ENCODE assay signal across 14 mouse cellular contexts in genomic region chr5:115630291-115630690, GRCm38 (mm10). TPM values are rescaled to one million over a fixed set of nuclear protein-coding genes. Genes with fewer than 3 reads are reported as not detected.
DNase-seq lines count a peak whose midpoint lies in the region; ATAC-seq and TF ChIP-seq lines count a peak whose summit lies in the region.
"Had no signal": no experiment of that assay in that cellular context is flagged by ENCODE, and none has a peak within 500 bp of the region (broad histone marks: within the 10 kb centered on the region; RNA-seq: fewer than 3 reads in every experiment).

No protein-coding gene starts in this region.

- no peak overlapping the region for H3K9ac ChIP-seq in hindbrain, embryonic 12.5 days
- H3K9ac ChIP-seq in hindbrain, postnatal 0 days (replicated peaks; ENCODE audit: low read length): no peak overlapping the region
- no peak overlapping the region for H3K9ac ChIP-seq in neural tube, embryonic 12.5 days
- no peak overlapping the region; the same call in 1 of the 2 replicates for H3K9ac ChIP-seq in hindbrain, embryonic 14.5 days
- no peak overlapping the region for H3K9ac ChIP-seq in stomach, embryonic 15.5 days

- no peak overlapping the region for H3K27ac ChIP-seq in hindbrain, embryonic 12.5 days
- H3K27ac ChIP-seq in hindbrain, postnatal 0 days: no peak overlapping the region
- no peak overlapping the region for H3K27ac ChIP-seq in neural tube, embryonic 12.5 days
- H3K27ac ChIP-seq in hindbrain, embryonic 14.5 days: no peak overlapping the region
- H3K27ac ChIP-seq in stomach, embryonic 15.5 days: no peak overlapping the region
- H3K27ac ChIP-seq: kidney, postnatal 0 days had no signal

- H3K4me2 ChIP-seq in hindbrain, embryonic 12.5 days (replicated peaks): peak overlapping the region; percentile 83
- H3K4me2 ChIP-seq in hindbrain, postnatal 0 days (ENCODE audit: low read depth, low read length): no peak overlapping the region
- H3K4me2 ChIP-seq in neural tube, embryonic 12.5 days (replicated peaks): peak overlapping the region; percentile 83
- H3K4me2 ChIP-seq in hindbrain, embryonic 14.5 days (replicated peaks): peak overlapping the region; percentile 79
- peak overlapping the region; percentile 85; the same call in 1 of the 2 replicates for H3K4me2 ChIP-seq in stomach, embryonic 15.5 days

- H3K36me3 ChIP-seq in hindbrain, embryonic 12.5 days: no peaks in the 10 kb centered on the region
- H3K36me3 ChIP-seq in hindbrain, postnatal 0 days (ENCODE audit: insufficient read depth, low read length): no peaks in the 10 kb centered on the region
- peaks cover 3% of the 10 kb centered on the region; the same call in 1 of the 2 replicates for H3K36me3 ChIP-seq in neural tube, embryonic 12.5 days
- H3K36me3 ChIP-seq in hindbrain, embryonic 14.5 days (replicated peaks; ENCODE audit: control insufficient read depth, insufficient read depth): no peaks in the 10 kb centered on the region; the same call in 1 of the 2 replicates
- no peaks in the 10 kb centered on the region for H3K36me3 ChIP-seq in stomach, embryonic 15.5 days

- DNase-seq in hindbrain, postnatal 0 days (ENCODE audit: low spot score): no peak
- DNase-seq in neural tube, embryonic 10.5 days (ENCODE audit: extremely low spot score, low spot score): no peak
- no peak for DNase-seq in hindbrain, embryonic 14.5 days (ENCODE audit: low spot score)
- no peak for DNase-seq in cerebellum, adult 11-12 months
- DNase-seq in frontal cortex, postnatal 10 days (ENCODE audit: low spot score in 2 of 2): no peak
- DNase-seq: adrenal gland, adult 2 months; cerebellum, adult 18-20 months; heart, adult 2 months; right cerebral cortex, postnatal 25 days; thymus, postnatal 25 days had no signal

- no peak for TF ChIP-seq CTCF in hindbrain, postnatal 0 days (IDR thresholded peaks at IDR 0.05; ENCODE audit: low read depth)

- H3K27me3 ChIP-seq in hindbrain, embryonic 12.5 days: no peaks in the 10 kb centered on the region
- no peaks in the 10 kb centered on the region for H3K27me3 ChIP-seq in hindbrain, postnatal 0 days (ENCODE audit: insufficient read depth, low read length)
- no peaks in the 10 kb centered on the region for H3K27me3 ChIP-seq in neural tube, embryonic 12.5 days (replicated peaks)
- no peaks in the 10 kb centered on the region for H3K27me3 ChIP-seq in hindbrain, embryonic 14.5 days (ENCODE audit: control insufficient read depth, insufficient read depth, low read length)
- H3K27me3 ChIP-seq in stomach, embryonic 15.5 days (replicated peaks): no peaks in the 10 kb centered on the region

- H3K4me3 ChIP-seq in hindbrain, embryonic 12.5 days: 0 out of 2 replicates have a peak overlapping the region, but pooled peaks have one; percentile 76
- no peak overlapping the region for H3K4me3 ChIP-seq in hindbrain, postnatal 0 days (ENCODE audit: low read length)
- no peak overlapping the region; the same call in 1 of the 2 replicates for H3K4me3 ChIP-seq in neural tube, embryonic 12.5 days
- no peak overlapping the region for H3K4me3 ChIP-seq in hindbrain, embryonic 14.5 days (replicated peaks; ENCODE audit: low read length)
- 0 out of 2 replicates have a peak overlapping the region, but pooled peaks have one; percentile 85 for H3K4me3 ChIP-seq in stomach, embryonic 15.5 days (replicated peaks)

- H3K4me1 ChIP-seq in hindbrain, embryonic 12.5 days: peaks cover 39% of the 10 kb centered on the region
- peaks cover 21% of the 10 kb centered on the region; the same call in 1 of the 2 replicates for H3K4me1 ChIP-seq in hindbrain, postnatal 0 days (ENCODE audit: insufficient read depth, low read length)
- H3K4me1 ChIP-seq in neural tube, embryonic 12.5 days: peaks cover 28% of the 10 kb centered on the region
- H3K4me1 ChIP-seq in hindbrain, embryonic 14.5 days (replicated peaks; ENCODE audit: control insufficient read depth, insufficient read depth, low read length): peaks cover 26% of the 10 kb centered on the region
- peaks cover 14% of the 10 kb centered on the region for H3K4me1 ChIP-seq in stomach, embryonic 15.5 days

- H3K9me3 ChIP-seq in hindbrain, embryonic 12.5 days (replicated peaks): no peaks in the 10 kb centered on the region
- no peaks in the 10 kb centered on the region for H3K9me3 ChIP-seq in hindbrain, postnatal 0 days (ENCODE audit: low read length)
- H3K9me3 ChIP-seq in neural tube, embryonic 12.5 days: no peaks in the 10 kb centered on the region
- H3K9me3 ChIP-seq in hindbrain, embryonic 14.5 days (ENCODE audit: control insufficient read depth, low read length): no peaks in the 10 kb centered on the region
- no peaks in the 10 kb centered on the region for H3K9me3 ChIP-seq in stomach, embryonic 15.5 days

- 45% methylated on average over 5 of the region's 5 CpGs for WGBS in hindbrain, embryonic 12.5 days
- WGBS in hindbrain, postnatal 0 days: 55% methylated on average over 5 of the region's 5 CpGs
- 64% methylated on average over 5 of the region's 5 CpGs for WGBS in neural tube, embryonic 12.5 days
- 52% methylated on average over 5 of the region's 5 CpGs for WGBS in hindbrain, embryonic 14.5 days
- WGBS in stomach, embryonic 15.5 days: 50% methylated on average over 5 of the region's 5 CpGs

- no peak for ATAC-seq in hindbrain, embryonic 12.5 days (ENCODE audit: low FRiP score)
- ATAC-seq in hindbrain, postnatal 0 days: no peak
- ATAC-seq in neural tube, embryonic 12.5 days (ENCODE audit: low FRiP score, low read depth): no peak
- no peak for ATAC-seq in hindbrain, embryonic 14.5 days (ENCODE audit: low FRiP score)
- no peak for ATAC-seq in stomach, embryonic 15.5 days (ENCODE audit: insufficient read depth, low FRiP score, low read depth)

RNA-seq across cellular contexts. Expression of gene Rab35, which starts 1.4 kb away (rescaled TPM):
- polyA plus RNA-seq in hindbrain, embryonic 12.5 days (2016; fragmentation: Nextera tagmentation; extraction: Ambion mirVana): 19.7 and 20.6 TPM in 2 replicates
- 80.5 and 88.1 TPM in 2 replicates for total RNA-seq in hindbrain, postnatal 0 days (2014; rRNA removed)
- 22.2 and 25.3 TPM in 2 replicates for polyA plus RNA-seq in hindbrain, postnatal 0 days (2015; fragmentation: Nextera tagmentation; extraction: Ambion mirVana)
- polyA plus RNA-seq in neural tube, embryonic 12.5 days (2016; fragmentation: Nextera tagmentation; extraction: Ambion mirVana): 18.7 and 18.9 TPM in 2 replicates
- 23.3 and 27.7 TPM in 2 replicates for polyA plus RNA-seq in hindbrain, embryonic 14.5 days (2014; fragmentation: Nextera tagmentation; extraction: Ambion mirVana)
- polyA plus RNA-seq in stomach, embryonic 15.5 days (2015; fragmentation: Nextera tagmentation; extraction: Ambion mirVana): 16.3 and 16.7 TPM in 2 replicates

Comparison
In these comparisons a context has a peak if more than half of its experiments do, and no peak if none do; other contexts are left out.
1. H3K4me3 ChIP-seq: peak in hindbrain, embryonic 12.5 days (single experiment) and stomach, embryonic 15.5 days (single experiment); none in hindbrain, postnatal 0 days (single experiment), neural tube, embryonic 12.5 days (single experiment) and hindbrain, embryonic 14.5 days (single experiment).